Mouse (Mus musculus) MEL (cell line): ENCODE measurements around the gene Apela. TPM values are rescaled to one million over a fixed set of nuclear protein-coding genes. Genes with fewer than 3 reads are reported as not detected.

Source experiments
- DNase-seq: peaks from one replicate; pipeline ENCODE4 v3.0.0; 2011; ENCODE audit warnings: low read depth, low spot score
- H3K27ac ChIP-seq: 2 replicates; pipeline ENCODE4 v1.5.1; 2012; ENCODE audit warnings: low read depth, mild to moderate bottlenecking, control low read depth, low read length, moderate library complexity; ENCODE audit not compliant: control insufficient read depth
- H3K27me3 ChIP-seq, 2 experiments: fragments of 150-350 bp in 1 of 2; sonication (generic) in 1 of 2; 2 replicates each; pipeline ENCODE4 v1.6.1; 2012; ENCODE audit warnings: low read length in 2 of 2, mild to moderate bottlenecking in 2 of 2, improper control_type of control experiment in 1 of 2, moderate library complexity in 1 of 2; ENCODE audit not compliant: insufficient read depth in 2 of 2, control insufficient read depth in 1 of 2
- H3K36me3 ChIP-seq, 2 experiments: 2 replicates each; pipeline ENCODE4 v1.6.1; 2012 to 2014; ENCODE audit warnings: low read length in 2 of 2, improper control_type of control experiment in 1 of 2, inconsistent platforms in 1 of 2, mild to moderate bottlenecking in 1 of 2; ENCODE audit not compliant: insufficient read depth in 2 of 2, control insufficient read depth in 1 of 2
- H3K4me1 ChIP-seq, 2 experiments: fragments of 150-350 bp in 1 of 2; sonication (generic) in 1 of 2; 2 replicates each; pipeline ENCODE4 v1.6.1; 2012; ENCODE audit warnings: low read length in 2 of 2, improper control_type of control experiment in 1 of 2, mild to moderate bottlenecking in 1 of 2; ENCODE audit not compliant: insufficient read depth in 2 of 2, control insufficient read depth in 1 of 2
- H3K4me3 ChIP-seq, 2 experiments: fragments of 150-350 bp in 1 of 2; sonication (generic) in 1 of 2; 2 replicates each; pipeline ENCODE4 v1.5.1; 2012; ENCODE audit warnings: low read depth in 2 of 2, low read length in 2 of 2, mild to moderate bottlenecking in 2 of 2, moderate library complexity in 2 of 2, control low read depth in 1 of 2, improper control_type of control experiment in 1 of 2; ENCODE audit not compliant: control insufficient read depth in 1 of 2, insufficient read depth in 1 of 2
- H3K79me2 ChIP-seq: 2 replicates; pipeline ENCODE4 v1.6.1; 2012; ENCODE audit warnings: mild to moderate bottlenecking, low read length, moderate library complexity; ENCODE audit not compliant: control insufficient read depth, poor library complexity, insufficient read depth
- H3K9ac ChIP-seq: 2 replicates; pipeline ENCODE4 v1.6.1; 2012; ENCODE audit warnings: low read depth, mild to moderate bottlenecking, control low read depth, low read length, moderate library complexity; ENCODE audit not compliant: control insufficient read depth, poor library complexity, severe bottlenecking
- H3K9me3 ChIP-seq: fragments of 150-350 bp; sonication (generic); replicated peaks from 2 replicates; pipeline ENCODE4 v1.6.1; 2012; ENCODE audit warnings: mild to moderate bottlenecking, low read length, improper control_type of control experiment, moderate library complexity; ENCODE audit not compliant: insufficient read depth
- BHLHE40 ChIP-seq: IDR thresholded peaks from 2 replicates; pipeline ENCODE4 v1.6.1; 2012; ENCODE audit warnings: low read depth, mild to moderate bottlenecking, inconsistent platforms, low read length, improper control_type of control experiment, borderline replicate concordance
- CHD1 ChIP-seq: IDR thresholded peaks from 2 replicates; pipeline ENCODE4 v1.6.1; 2012; ENCODE audit warnings: low read depth, mild to moderate bottlenecking, inconsistent platforms, low read length, improper control_type of control experiment
- CTCF ChIP-seq, 3 experiments: IDR thresholded peaks in 2 of 3; conservative IDR thresholded peaks in 1 of 3; 2 replicates each; pipeline ENCODE4 v1.5.1; 2011 to 2012; ENCODE audit warnings: low read length in 3 of 3, low read depth in 2 of 3, mild to moderate bottlenecking in 2 of 3, improper control_type of control experiment in 1 of 3, inconsistent platforms in 1 of 3, mixed read lengths in 1 of 3, moderate library complexity in 1 of 3; ENCODE audit not compliant: control insufficient read depth in 1 of 3, insufficient read depth in 1 of 3, poor library complexity in 1 of 3, severe bottlenecking in 1 of 3
- ELF1 ChIP-seq: IDR thresholded peaks from 2 replicates; pipeline ENCODE4 v1.6.1; 2014; ENCODE audit warnings: low read depth, mild to moderate bottlenecking, inconsistent platforms, low read length, improper control_type of control experiment, moderate library complexity
- ETS1 ChIP-seq: IDR thresholded peaks from 2 replicates; pipeline ENCODE4 v1.6.1; 2012; ENCODE audit warnings: low read depth, mild to moderate bottlenecking, inconsistent platforms, low read length, improper control_type of control experiment, moderate library complexity
- GABPA ChIP-seq: IDR thresholded peaks from 2 replicates; pipeline ENCODE4 v1.6.1; 2012; ENCODE audit warnings: low read depth, mild to moderate bottlenecking, inconsistent platforms, low read length, improper control_type of control experiment, moderate library complexity
- GATA1 ChIP-seq: IDR thresholded peaks from 2 replicates; pipeline ENCODE4 v1.6.1; 2011; ENCODE audit warnings: low read depth, low read length, improper control_type of control experiment
- HCFC1 ChIP-seq: IDR thresholded peaks from 2 replicates; pipeline ENCODE4 v1.6.1; 2012; ENCODE audit warnings: low read depth, mild to moderate bottlenecking, inconsistent platforms, low read length, improper control_type of control experiment, moderate library complexity
- KAT2A ChIP-seq: conservative IDR thresholded peaks from 2 replicates; pipeline ENCODE4 v1.6.1; 2012; ENCODE audit warnings: low read depth, low read length, improper control_type of control experiment, inconsistent platforms
- MAFK ChIP-seq: IDR thresholded peaks from 2 replicates; pipeline ENCODE4 v1.6.1; 2011; ENCODE audit warnings: low read depth, mild to moderate bottlenecking, low read length, improper control_type of control experiment, borderline replicate concordance
- MAX ChIP-seq: IDR thresholded peaks from 2 replicates; pipeline ENCODE4 v1.6.1; 2011; ENCODE audit warnings: low read length, improper control_type of control experiment
- MAZ ChIP-seq: IDR thresholded peaks from 2 replicates; pipeline ENCODE4 v1.6.1; 2012; ENCODE audit warnings: low read depth, mild to moderate bottlenecking, inconsistent platforms, low read length, improper control_type of control experiment
- MEF2A ChIP-seq: IDR thresholded peaks from 2 replicates; pipeline ENCODE4 v1.6.1; 2014; ENCODE audit warnings: low read depth, mild to moderate bottlenecking, inconsistent platforms, low read length, improper control_type of control experiment; ENCODE audit not compliant: poor library complexity, insufficient replicate concordance, severe bottlenecking; ENCODE audit errors: extremely low read depth
- MXI1 ChIP-seq: IDR thresholded peaks from 2 replicates; pipeline ENCODE4 v1.6.1; 2011; ENCODE audit warnings: mild to moderate bottlenecking, low read depth, low read length, improper control_type of control experiment
- MYC ChIP-seq: IDR thresholded peaks from 2 replicates; pipeline ENCODE4 v1.6.1; 2011; ENCODE audit warnings: low read depth, mild to moderate bottlenecking, low read length, improper control_type of control experiment, moderate library complexity
- NELFE ChIP-seq: IDR thresholded peaks from 2 replicates; pipeline ENCODE4 v1.6.1; 2011; ENCODE audit warnings: low read depth, low read length, improper control_type of control experiment
- NRF1 ChIP-seq: IDR thresholded peaks from 2 replicates; pipeline ENCODE4 v1.6.1; 2014; ENCODE audit warnings: low read depth, mild to moderate bottlenecking, inconsistent platforms, low read length, improper control_type of control experiment, moderate library complexity; ENCODE audit not compliant: poor library complexity, insufficient read depth, severe bottlenecking
- POLR2A ChIP-seq, 2 experiments: IDR thresholded peaks; 2 replicates each; pipeline ENCODE4 v1.6.1; 2011 to 2012; ENCODE audit warnings: low read length in 2 of 2, mild to moderate bottlenecking in 2 of 2, control low read depth in 1 of 2, improper control_type of control experiment in 1 of 2, low read depth in 1 of 2, moderate library complexity in 1 of 2; ENCODE audit not compliant: control insufficient read depth in 1 of 2, insufficient read depth in 1 of 2, poor library complexity in 1 of 2
- POLR2AphosphoS2 ChIP-seq: IDR thresholded peaks from 2 replicates; pipeline ENCODE4 v1.6.1; 2011; ENCODE audit warnings: low read length, improper control_type of control experiment
- POLR2AphosphoS5 ChIP-seq: IDR thresholded peaks from 2 replicates; pipeline ENCODE4 v1.6.1; 2012; ENCODE audit warnings: low read depth, borderline replicate concordance, mild to moderate bottlenecking, inconsistent platforms, low read length, moderate library complexity, mixed read lengths
- RAD21 ChIP-seq: IDR thresholded peaks from 2 replicates; pipeline ENCODE4 v1.6.1; 2011; ENCODE audit warnings: mild to moderate bottlenecking, low read depth, low read length, improper control_type of control experiment
- RCOR1 ChIP-seq: IDR thresholded peaks from 2 replicates; pipeline ENCODE4 v1.6.1; 2012; ENCODE audit warnings: low read depth, mild to moderate bottlenecking, inconsistent platforms, low read length, improper control_type of control experiment
- SMC3 ChIP-seq: IDR thresholded peaks from 2 replicates; pipeline ENCODE4 v1.6.1; 2011; ENCODE audit warnings: low read depth, low read length, improper control_type of control experiment
- TBP ChIP-seq: IDR thresholded peaks from 2 replicates; pipeline ENCODE4 v1.8.0; 2011; ENCODE audit warnings: low read depth, low read length, improper control_type of control experiment
- TCF12 ChIP-seq: IDR thresholded peaks from 2 replicates; pipeline ENCODE4 v1.6.1; 2014; ENCODE audit warnings: low read depth, mild to moderate bottlenecking, inconsistent platforms, low read length, improper control_type of control experiment, moderate library complexity
- UBTF ChIP-seq: IDR thresholded peaks from 2 replicates; pipeline ENCODE4 v1.6.1; 2012; ENCODE audit warnings: low read depth, mild to moderate bottlenecking, inconsistent platforms, low read length, improper control_type of control experiment, moderate library complexity, borderline replicate concordance; ENCODE audit not compliant: insufficient read depth
- USF2 ChIP-seq, 2 experiments: IDR thresholded peaks; 2 replicates each; pipeline ENCODE4 v1.6.1; 2011 to 2012; ENCODE audit warnings: improper control_type of control experiment in 2 of 2, low read length in 2 of 2, borderline replicate concordance in 1 of 2, inconsistent platforms in 1 of 2, low read depth in 1 of 2, mild to moderate bottlenecking in 1 of 2; ENCODE audit not compliant: insufficient read depth in 1 of 2
- ZKSCAN1 ChIP-seq: IDR thresholded peaks from 2 replicates; pipeline ENCODE4 v1.6.1; 2012; ENCODE audit warnings: low read depth, mild to moderate bottlenecking, inconsistent platforms, low read length, improper control_type of control experiment, moderate library complexity
- ZNF384 ChIP-seq: IDR thresholded peaks from 2 replicates; pipeline ENCODE4 v1.6.1; 2012; ENCODE audit warnings: low read depth, mild to moderate bottlenecking, inconsistent platforms, low read length, improper control_type of control experiment
- polyA plus RNA-seq, 2 experiments: library from polyadenylated mRNA; stranded (reverse) in 1 of 2; unstranded in 1 of 2; fragments of >175 nt in 1 of 2; fragments of >200 nt in 1 of 2; gene quantifications; 2 replicates each; pipeline versions ENCODE4 v1.2.1 to v1.2.4; 2012; ENCODE audit warnings: low replicate concordance in 2 of 2, low read depth in 1 of 2; ENCODE audit not compliant: insufficient read length in 2 of 2, insufficient read depth in 1 of 2, missing spikeins in 1 of 2
- total RNA-seq: library from RNA; depleted of rRNA; stranded (reverse); fragments of 300-350 nt; gene quantifications from 2 replicates; pipeline ENCODE4 v1.2.3, GENCODE M21; 2012

Gene Apela
- total and polyA plus RNA-seq, 3 experiments = not detected

GRCm38 (mm10) chr8:65068473-65068819 lies 31.3 kb upstream of the Apela start:
- no peaks in the 10 kb centered on the region for H3K79me2 ChIP-seq
- no peaks in the 10 kb centered on the region for H3K36me3 ChIP-seq
- no peak overlapping the region for H3K4me3 ChIP-seq
- no peaks in the 10 kb centered on the region for H3K9me3 ChIP-seq
- DNase-seq = no peak
- no peak overlapping the region for H3K9ac ChIP-seq
- H3K4me1 ChIP-seq = no peaks in the 10 kb centered on the region
- H3K27me3 ChIP-seq = no peaks in the 10 kb centered on the region
- H3K27ac ChIP-seq = no peak overlapping the region
- TF ChIP-seq ETS1 (no peak), SMC3 (no peak), MAZ (no peak), ZKSCAN1 (no peak), MXI1 (no peak), CTCF (IDR thresholded peaks at IDR 0.05 in 2 of 3, conservative IDR thresholded peaks at IDR 0.05 in 1 of 3; ENCODE audit: control insufficient read depth in 1 of 3, insufficient read depth in 1 of 3, low read depth in 2 of 3, low read length in 3 of 3, poor library complexity in 1 of 3, severe bottlenecking in 1 of 3) (no peak), BHLHE40 (no peak), MYC (no peak), GATA1 (no peak), RAD21 (no peak), POLR2AphosphoS5 (no peak), CHD1 (no peak), USF2 (IDR thresholded peaks at IDR 0.05; ENCODE audit: borderline replicate concordance in 1 of 2, insufficient read depth in 1 of 2, low read depth in 1 of 2, low read length in 2 of 2) (no peak), RCOR1 (no peak), KAT2A (no peak), NELFE (no peak), HCFC1 (no peak), TCF12 (no peak)

DNA sequence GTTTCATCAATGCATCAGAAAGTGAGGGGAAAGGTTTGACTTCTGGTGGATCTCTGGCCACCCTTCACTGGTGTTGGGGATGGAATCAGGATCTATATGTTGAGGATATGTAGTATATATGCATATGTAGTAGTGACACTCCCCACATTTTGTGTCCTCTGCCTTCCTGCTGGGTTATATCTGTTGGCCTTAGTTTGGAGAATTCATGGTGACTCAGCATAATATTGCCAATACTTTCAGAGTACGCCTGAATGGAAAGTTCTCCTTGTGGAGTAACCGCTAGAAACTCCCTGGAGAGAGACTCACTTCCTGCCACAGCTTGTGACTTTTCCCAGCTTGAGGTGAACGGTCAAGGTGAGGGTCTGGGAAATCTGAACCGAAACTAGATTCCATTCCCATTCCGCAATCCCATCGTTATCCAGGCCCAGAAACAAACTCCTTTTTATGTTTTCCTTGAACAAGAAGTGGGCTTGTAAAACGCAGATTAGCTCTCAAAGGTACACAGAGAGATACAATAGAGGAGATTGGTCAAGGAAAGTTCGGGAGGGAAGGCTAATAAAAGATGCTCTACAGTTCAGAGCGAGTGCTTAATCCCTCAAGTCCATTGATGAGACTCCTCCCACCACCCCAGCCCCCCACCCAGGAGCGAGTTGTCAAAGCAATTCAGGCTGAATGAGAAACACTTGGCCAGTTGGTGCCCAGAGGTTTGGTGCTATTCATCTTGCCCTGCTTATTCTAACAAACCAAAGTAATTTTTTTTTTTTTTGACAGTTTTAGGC lies 30.7 kb upstream of the Apela start:
- Histone ChIP-seq H3K9ac (no peak overlapping the region), H3K9me3 (no peaks in the 10 kb centered on the region), H3K79me2 (no peaks in the 10 kb centered on the region), H3K27ac (no peak overlapping the region), H3K4me1 (no peaks in the 10 kb centered on the region), H3K4me3 (no peak overlapping the region)
- DNase-seq = no peak
- no peak for TF ChIP-seq HCFC1
- TF ChIP-seq ZNF384 = no peak
- no peak for TF ChIP-seq MEF2A
- no peak for TF ChIP-seq MAX
- TF ChIP-seq BHLHE40 = no peak
- no peak for TF ChIP-seq MAZ
- no peak for TF ChIP-seq MAFK
- TF ChIP-seq POLR2AphosphoS2 = no peak
- no peak for TF ChIP-seq GATA1
- TF ChIP-seq UBTF = no peak
- no peak for TF ChIP-seq NRF1
- no peak for TF ChIP-seq TCF12
- TF ChIP-seq TBP = no peak
- no peak for TF ChIP-seq GABPA
- TF ChIP-seq ELF1 = no peak
- no peak for TF ChIP-seq POLR2A (IDR thresholded peaks at IDR 0.05; ENCODE audit: control insufficient read depth in 1 of 2, insufficient read depth in 1 of 2, low read depth in 1 of 2, low read length in 2 of 2, poor library complexity in 1 of 2)
- TF ChIP-seq, all 39 proteins: peak for 0
- H3K27me3 ChIP-seq = no peaks in the 10 kb centered on the region
- H3K36me3 ChIP-seq = no peaks in the 10 kb centered on the region
